In the genomic region with DNA sequence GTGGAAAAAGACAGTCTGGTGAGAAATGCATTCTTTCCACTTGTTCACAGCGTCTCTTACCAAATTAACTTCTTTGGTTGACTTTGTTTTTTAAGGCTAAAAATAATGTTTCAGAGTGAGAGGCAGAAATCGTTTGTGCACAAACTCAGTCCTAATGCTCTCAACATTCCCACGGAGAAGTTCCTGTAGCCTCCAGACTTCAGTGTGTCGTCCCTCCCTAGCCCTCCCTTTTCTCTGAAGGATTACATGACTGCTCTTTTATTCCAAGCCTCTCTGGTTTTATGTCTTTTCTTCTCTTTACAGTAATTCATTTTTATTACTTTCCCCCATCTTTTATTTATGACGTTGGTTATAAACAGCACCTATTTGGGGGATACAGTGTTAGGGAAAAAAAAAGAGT, we compare ENCODE assay signal across 23 mouse cellular contexts.
"Had no signal": no experiment of that assay in that cellular context is flagged by ENCODE, and none has a peak within 500 bp of the region (broad histone marks: within the 10 kb centered on the region; RNA-seq: fewer than 3 reads in every experiment).

No protein-coding gene starts in this region.

- H3K36me3 ChIP-seq: heart, embryonic 12.5 days; hindbrain, embryonic 10.5 days; hindbrain, embryonic 12.5 days; hindbrain, embryonic 15.5 days; limb, embryonic 13.5 days; limb, embryonic 15.5 days; liver, embryonic 12.5 days had no signal

- H3K9me3 ChIP-seq: heart, embryonic 12.5 days; hindbrain, embryonic 10.5 days; hindbrain, embryonic 12.5 days; hindbrain, embryonic 15.5 days; limb, embryonic 13.5 days; limb, embryonic 15.5 days; liver, embryonic 12.5 days had no signal

- DNase-seq: gastrocnemius, postnatal 10 days; gastrocnemius, postnatal 25 days; heart, adult 2 months; heart, postnatal 10 days; heart, postnatal 4 days; kidney, adult 11 months; kidney, adult 2 months; kidney, adult 9 months; kidney, postnatal 14 days; kidney, postnatal 36 days; layer of hippocampus, adult 9-11 months; layer of hippocampus, postnatal 36 days; left cerebral cortex, postnatal 4 days had no signal

- ATAC-seq: hindbrain, postnatal 0 days; intestine, embryonic 16.5 days; liver, embryonic 12.5 days had no signal

- H3K4me3 ChIP-seq: heart, adult 2 months; heart, embryonic 12.5 days; hindbrain, embryonic 10.5 days; hindbrain, embryonic 12.5 days; hindbrain, embryonic 15.5 days; limb, embryonic 13.5 days; limb, embryonic 15.5 days; liver, embryonic 12.5 days had no signal

- H3K4me2 ChIP-seq: heart, embryonic 12.5 days; hindbrain, embryonic 12.5 days; hindbrain, embryonic 15.5 days; limb, embryonic 13.5 days; limb, embryonic 15.5 days; liver, embryonic 12.5 days had no signal

- H3K27ac ChIP-seq: heart, adult 2 months; hindbrain, embryonic 10.5 days; hindbrain, embryonic 12.5 days; hindbrain, embryonic 15.5 days; hindbrain, postnatal 0 days; limb, embryonic 13.5 days; limb, embryonic 15.5 days; liver, embryonic 12.5 days; liver, embryonic 14.5 days had no signal

- H3K9ac ChIP-seq: heart, embryonic 12.5 days; hindbrain, embryonic 12.5 days; hindbrain, embryonic 15.5 days; limb, embryonic 13.5 days; limb, embryonic 15.5 days; liver, embryonic 12.5 days; liver, embryonic 14.5 days had no signal

- H3K27me3 ChIP-seq: hindbrain, embryonic 12.5 days; hindbrain, embryonic 15.5 days; limb, embryonic 13.5 days; limb, embryonic 15.5 days; liver, embryonic 12.5 days had no signal

- H3K4me1 ChIP-seq: heart, embryonic 12.5 days; hindbrain, embryonic 10.5 days; hindbrain, embryonic 15.5 days; limb, embryonic 13.5 days; liver, embryonic 12.5 days had no signal
